Mouse (Mus musculus): Measurements from ENCODE around the gene Itgb5. TPM values are rescaled to one million over a fixed set of nuclear protein-coding genes. Genes with fewer than 3 reads are reported as not detected.

Itgb5 gene
- polyA plus RNA-seq, 2 experiments = 108 to 117 TPM

DNA sequence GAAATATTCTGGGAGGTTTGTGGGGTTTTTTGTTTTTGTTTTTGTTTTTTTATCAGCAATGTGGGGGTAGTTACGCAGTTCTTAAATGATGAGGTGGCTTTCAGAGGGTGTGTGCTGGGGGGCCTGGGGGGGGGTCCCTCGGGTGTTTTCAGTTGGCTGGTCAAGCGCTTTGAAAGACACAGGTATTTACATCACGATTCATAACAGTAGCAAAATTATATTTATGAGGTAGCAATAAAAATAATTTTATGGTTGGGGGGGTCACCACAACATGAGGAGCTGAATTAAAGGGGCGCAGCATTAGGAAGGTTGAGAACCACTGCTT, 3.9 kb downstream of the Itgb5 start:
- H3K4me2 ChIP-seq (replicated peaks; ENCODE audit: low read depth, low read length, severe bottlenecking) = peak overlapping the region; percentile 50
- H3K4me1 ChIP-seq (ENCODE audit: control insufficient read depth, insufficient read depth, low read length) = peaks cover 45% of the 10 kb centered on the region
- WGBS = 7% methylated on average over 5 of the region's 5 CpGs
- H3K36me3 ChIP-seq (ENCODE audit: control insufficient read depth, insufficient read depth, low read length) = no peaks in the 10 kb centered on the region
- no peaks in the 10 kb centered on the region for H3K27me3 ChIP-seq (ENCODE audit: control insufficient read depth, insufficient read depth, low read length)
- no peak for DNase-seq (ENCODE audit: low spot score)
- no peak for ATAC-seq (ENCODE audit: low FRiP score, low read depth)
- H3K9ac ChIP-seq (ENCODE audit: low read depth, low read length, severe bottlenecking) = peak overlapping the region; percentile 45; the same call in 1 of the 2 replicates
- peak overlapping the region; percentile 63 for H3K27ac ChIP-seq (replicated peaks; ENCODE audit: low read depth, low read length)
- TF ChIP-seq POLR2A (IDR thresholded peaks at IDR 0.05; ENCODE audit: borderline replicate concordance, extremely low read depth, insufficient read depth, insufficient read length) = no peak
- H3K9me3 ChIP-seq (ENCODE audit: control insufficient read depth, low read length) = no peaks in the 10 kb centered on the region
- H3K4me3 ChIP-seq (replicated peaks; ENCODE audit: low read length) = peak overlapping the region; percentile 31

DNA sequence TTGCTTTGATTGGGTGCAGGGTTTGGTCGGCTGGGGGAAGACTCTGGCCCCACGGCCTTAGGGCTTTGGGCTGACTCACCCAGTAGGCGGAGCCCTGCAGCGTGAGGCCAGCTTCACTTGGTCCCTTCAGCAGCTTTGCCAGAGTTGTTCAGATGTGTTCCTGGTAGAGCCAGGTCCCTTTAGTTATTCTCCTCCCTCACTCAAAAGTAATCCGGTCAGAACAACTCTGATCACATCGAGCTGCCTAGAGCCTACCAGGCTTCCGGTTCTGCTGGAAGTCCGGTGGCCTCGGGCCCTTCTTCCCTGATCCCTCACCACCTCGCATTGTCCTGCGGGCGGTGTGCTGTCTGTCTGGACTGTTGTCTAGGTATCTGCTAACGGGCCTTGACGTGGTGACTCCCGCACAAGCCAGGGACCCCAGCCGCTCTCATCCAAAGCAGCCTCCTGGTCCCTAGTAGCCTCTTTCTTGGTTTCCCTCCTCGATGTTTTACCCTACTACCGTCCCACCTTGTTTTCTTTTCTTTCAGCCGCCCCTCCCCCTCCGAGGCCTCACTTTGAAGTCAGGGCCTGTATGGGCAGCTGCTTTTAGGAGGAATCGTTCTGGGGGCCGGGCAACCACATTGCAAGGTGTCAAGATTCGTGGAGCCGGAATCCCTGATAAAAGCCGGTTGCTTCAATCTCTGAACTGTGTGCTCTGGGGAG, 4.5 kb downstream of the Itgb5 start:
- Histone ChIP-seq H3K4me1 (ENCODE audit: control insufficient read depth, insufficient read depth, low read length) (peaks cover 44% of the 10 kb centered on the region), H3K4me2 (replicated peaks; ENCODE audit: low read depth, low read length, severe bottlenecking) (peak overlapping the region; percentile 50), H3K9ac (ENCODE audit: low read depth, low read length, severe bottlenecking) (peak overlapping the region; percentile 45), H3K4me3 (replicated peaks; ENCODE audit: low read length) (peak overlapping the region; percentile 31), H3K36me3 (ENCODE audit: control insufficient read depth, insufficient read depth, low read length) (no peaks in the 10 kb centered on the region), H3K9me3 (ENCODE audit: control insufficient read depth, low read length) (no peaks in the 10 kb centered on the region), H3K27me3 (ENCODE audit: control insufficient read depth, insufficient read depth, low read length) (no peaks in the 10 kb centered on the region), H3K27ac (replicated peaks; ENCODE audit: low read depth, low read length) (peak overlapping the region; percentile 63)
- ATAC-seq (ENCODE audit: low FRiP score, low read depth) (0 out of 2 replicates have a peak, but pooled peaks have one; percentile 20), DNase-seq (ENCODE audit: low spot score) (peak; percentile 57)
- no peak for TF ChIP-seq POLR2A (IDR thresholded peaks at IDR 0.05; ENCODE audit: borderline replicate concordance, extremely low read depth, insufficient read depth, insufficient read length)
- WGBS = 3% methylated on average over 25 of the region's 25 CpGs

DNA sequence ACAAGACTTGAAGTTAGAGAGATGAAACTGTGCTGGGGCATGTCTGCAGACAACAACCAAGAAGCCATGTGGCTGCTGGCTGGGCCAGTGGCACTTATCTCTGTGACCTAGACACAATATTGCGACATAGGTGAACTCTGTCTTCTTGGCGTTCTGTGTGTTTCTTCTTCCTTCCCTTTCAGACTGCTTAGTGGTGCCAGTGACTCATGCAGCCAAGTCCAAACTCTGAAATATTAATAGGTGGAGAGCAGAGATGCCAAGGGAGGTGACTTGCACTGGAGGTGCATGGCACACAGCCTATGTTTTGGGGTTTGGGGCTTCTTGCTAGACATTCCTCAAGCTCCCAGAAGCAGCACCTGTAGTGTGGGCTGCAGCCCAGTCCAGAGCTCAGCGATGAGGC, 7.2 kb downstream of the Itgb5 start:
- DNase-seq (ENCODE audit: low spot score) = no peak
- Histone ChIP-seq H3K9ac (ENCODE audit: low read depth, low read length, severe bottlenecking) (no peak overlapping the region), H3K4me3 (replicated peaks; ENCODE audit: low read length) (no peak overlapping the region), H3K27me3 (ENCODE audit: control insufficient read depth, insufficient read depth, low read length) (no peaks in the 10 kb centered on the region), H3K4me2 (replicated peaks; ENCODE audit: low read depth, low read length, severe bottlenecking) (no peak overlapping the region), H3K36me3 (ENCODE audit: control insufficient read depth, insufficient read depth, low read length) (no peaks in the 10 kb centered on the region), H3K4me1 (ENCODE audit: control insufficient read depth, insufficient read depth, low read length) (peaks cover 49% of the 10 kb centered on the region), H3K27ac (replicated peaks; ENCODE audit: low read depth, low read length) (no peak overlapping the region), H3K9me3 (ENCODE audit: control insufficient read depth, low read length) (no peaks in the 10 kb centered on the region)
- ATAC-seq (ENCODE audit: low FRiP score, low read depth) = no peak
- 77% methylated on average over 3 of the region's 3 CpGs for WGBS
- no peak for TF ChIP-seq POLR2A (IDR thresholded peaks at IDR 0.05; ENCODE audit: borderline replicate concordance, extremely low read depth, insufficient read depth, insufficient read length)

DNA sequence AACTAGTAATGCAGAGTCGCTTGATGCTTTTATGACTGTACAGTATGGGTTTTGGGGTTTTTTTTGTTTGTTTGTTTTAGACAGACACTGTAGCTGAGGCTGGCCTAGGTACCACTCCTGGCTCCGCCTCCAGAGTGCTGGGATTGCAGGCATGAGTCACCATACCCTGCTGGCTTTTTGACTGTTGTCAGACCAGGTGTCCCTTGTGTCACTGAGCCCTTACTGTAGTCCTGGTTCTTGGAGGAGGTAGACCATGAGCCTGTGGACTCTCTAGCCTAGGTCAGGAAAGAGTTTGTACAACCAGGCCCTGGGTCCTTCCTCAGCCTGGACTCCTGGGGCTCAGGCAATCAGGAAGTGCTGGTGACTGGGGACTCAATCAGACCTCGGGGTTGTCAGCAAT, 7.7 kb downstream of the Itgb5 start:
- peak overlapping the region; percentile 49 for H3K27ac ChIP-seq (replicated peaks; ENCODE audit: low read depth, low read length)
- no peak for TF ChIP-seq POLR2A (IDR thresholded peaks at IDR 0.05; ENCODE audit: borderline replicate concordance, extremely low read depth, insufficient read depth, insufficient read length)
- H3K4me2 ChIP-seq (replicated peaks; ENCODE audit: low read depth, low read length, severe bottlenecking) = no peak overlapping the region
- WGBS = 61% methylated on average over 3 of the region's 3 CpGs
- no peak for DNase-seq (ENCODE audit: low spot score)
- H3K4me3 ChIP-seq (replicated peaks; ENCODE audit: low read length) = no peak overlapping the region
- no peaks in the 10 kb centered on the region for H3K9me3 ChIP-seq (ENCODE audit: control insufficient read depth, low read length)
- H3K36me3 ChIP-seq (ENCODE audit: control insufficient read depth, insufficient read depth, low read length) = no peaks in the 10 kb centered on the region
- H3K4me1 ChIP-seq (ENCODE audit: control insufficient read depth, insufficient read depth, low read length) = peaks cover 46% of the 10 kb centered on the region
- H3K27me3 ChIP-seq (ENCODE audit: control insufficient read depth, insufficient read depth, low read length) = no peaks in the 10 kb centered on the region
- no peak overlapping the region for H3K9ac ChIP-seq (ENCODE audit: low read depth, low read length, severe bottlenecking)
- no peak for ATAC-seq (ENCODE audit: low FRiP score, low read depth)

DNA sequence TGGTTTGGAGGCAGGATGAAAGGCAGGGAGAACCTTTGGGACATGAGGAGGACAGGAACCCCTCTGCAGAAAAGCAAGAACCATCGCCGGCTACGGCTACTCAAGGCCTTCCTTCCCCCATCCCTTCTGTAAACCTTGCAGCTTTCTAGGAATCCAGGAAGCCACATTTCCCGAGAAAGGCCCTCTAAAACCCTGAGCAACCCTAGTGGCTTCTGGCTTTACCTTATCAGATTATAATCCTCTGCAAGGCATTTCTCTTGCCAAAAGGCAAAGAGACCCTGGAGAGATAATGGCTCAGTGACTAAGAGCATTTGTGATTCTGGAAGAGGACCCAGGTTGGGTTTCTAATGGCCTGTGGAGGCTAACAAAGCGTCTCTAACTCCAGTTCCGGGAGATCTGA, 11.2 kb downstream of the Itgb5 start:
- Histone ChIP-seq H3K27ac (replicated peaks; ENCODE audit: low read depth, low read length) (no peak overlapping the region), H3K4me3 (replicated peaks; ENCODE audit: low read length) (no peak overlapping the region), H3K9ac (ENCODE audit: low read depth, low read length, severe bottlenecking) (no peak overlapping the region), H3K9me3 (ENCODE audit: control insufficient read depth, low read length) (no peaks in the 10 kb centered on the region), H3K4me2 (replicated peaks; ENCODE audit: low read depth, low read length, severe bottlenecking) (no peak overlapping the region), H3K27me3 (ENCODE audit: control insufficient read depth, insufficient read depth, low read length) (no peaks in the 10 kb centered on the region), H3K36me3 (ENCODE audit: control insufficient read depth, insufficient read depth, low read length) (no peaks in the 10 kb centered on the region), H3K4me1 (ENCODE audit: control insufficient read depth, insufficient read depth, low read length) (peaks cover 19% of the 10 kb centered on the region)
- no peak for TF ChIP-seq POLR2A (IDR thresholded peaks at IDR 0.05; ENCODE audit: borderline replicate concordance, extremely low read depth, insufficient read depth, insufficient read length)
- 52% methylated on average over 6 of the region's 6 CpGs for WGBS
- DNase-seq (ENCODE audit: low spot score) (no peak), ATAC-seq (ENCODE audit: low FRiP score, low read depth) (no peak)
